Mouse (Mus musculus): ENCODE measurements around the gene Srsf7.

Srsf7 gene

GRCm38 (mm10) chr17:80156905-80157304 is 50.2 kb downstream of the Srsf7 start:
- no peak for DNase-seq (ENCODE audit: low spot score in 2 of 2)

- DNase-seq (ENCODE audit: low spot score in 2 of 2): no peak
These were observed 53.5 kb downstream of the Srsf7 start for GRCm38 (mm10) chr17:80153631-80154030.

- DNase-seq (ENCODE audit: low spot score in 2 of 2): no peak
These were observed 54.1 kb downstream of the Srsf7 start for GRCm38 (mm10) chr17:80152767-80153630.

GRCm38 (mm10) chr17:80151353-80151752 is 55.8 kb downstream of the Srsf7 start:
- no peak for DNase-seq (ENCODE audit: low spot score in 2 of 2)
